ENCODE assay signal across 11 mouse cellular contexts in genomic region chr6:131316155-131317101, GRCm38 (mm10). TPM values are rescaled to one million over a fixed set of nuclear protein-coding genes. Genes with fewer than 3 reads are reported as not detected.
A peak's percentile ranks its signal among the peaks of the same experiment; 100 is the strongest.
DNase-seq lines count a peak whose midpoint lies in the region; ATAC-seq and TF ChIP-seq lines count a peak whose summit lies in the region.
"Had no signal": no experiment of that assay in that cellular context is flagged by ENCODE, and none has a peak within 500 bp of the region (broad histone marks: within the 10 kb centered on the region; RNA-seq: fewer than 3 reads in every experiment).

No protein-coding gene starts in this region.

- in situ Hi-C loops in ES-E14 (cut with MboI; ENCODE audit: low sequenced_read_pairs in 2 of 2, unreplicated experiment in 2 of 2), result no loop called here

- H3K9ac ChIP-seq in embryonic facial prominence, embryonic 14.5 days (ENCODE audit: low read depth, low read length), result no peak overlapping the region
- no peak overlapping the region for H3K9ac ChIP-seq in ES-E14 (ENCODE audit: insufficient read depth, low read depth, low read length, poor library complexity, severe bottlenecking)
- H3K9ac ChIP-seq in forebrain, postnatal 0 days, result no peak overlapping the region

- no peak overlapping the region for H3K4me3 ChIP-seq in embryonic facial prominence, embryonic 14.5 days (ENCODE audit: low read depth, low read length)
- no peak overlapping the region for H3K4me3 ChIP-seq in embryonic facial prominence, embryonic 10.5 days
- no peak overlapping the region for H3K4me3 ChIP-seq in ES-E14 (ENCODE audit: insufficient read depth in 1 of 2, low read depth in 1 of 2, low read length in 2 of 2, poor library complexity in 1 of 2, severe bottlenecking in 1 of 2)
- H3K4me3 ChIP-seq in forebrain, postnatal 0 days (ENCODE audit: low read depth, low read length), result no peak overlapping the region
- no peak overlapping the region for H3K4me3 ChIP-seq in thymus, adult 2 months (ENCODE audit: control insufficient read depth, insufficient read depth, low read length)

- no peak overlapping the region for H3K4me2 ChIP-seq in embryonic facial prominence, embryonic 14.5 days (ENCODE audit: low read depth, low read length)
- no peak overlapping the region for H3K4me2 ChIP-seq in forebrain, postnatal 0 days (ENCODE audit: low read depth)

- H3K4me1 ChIP-seq in embryonic facial prominence, embryonic 14.5 days (ENCODE audit: control insufficient read depth, insufficient read depth, low read length), result no peaks in the 10 kb centered on the region
- H3K4me1 ChIP-seq in embryonic facial prominence, embryonic 10.5 days, result no peaks in the 10 kb centered on the region
- H3K4me1 ChIP-seq in ES-E14 (ENCODE audit: control insufficient read depth in 2 of 2, insufficient read depth in 2 of 2, low read length in 2 of 2, poor library complexity in 1 of 2), result no peaks in the 10 kb centered on the region
- no peaks in the 10 kb centered on the region for H3K4me1 ChIP-seq in forebrain, postnatal 0 days (ENCODE audit: insufficient read depth)
- H3K4me1 ChIP-seq in thymus, adult 2 months (replicated peaks; ENCODE audit: control insufficient read depth, insufficient read depth, low read length), result no peaks in the 10 kb centered on the region

- no peak overlapping the region for H3K27ac ChIP-seq in embryonic facial prominence, embryonic 14.5 days (replicated peaks; ENCODE audit: low read depth, low read length)
- no peak overlapping the region for H3K27ac ChIP-seq in embryonic facial prominence, embryonic 10.5 days (replicated peaks)
- no peak overlapping the region for H3K27ac ChIP-seq in ES-E14 (ENCODE audit: insufficient read depth, low read depth, low read length, poor library complexity, severe bottlenecking)
- H3K27ac ChIP-seq in forebrain, postnatal 0 days (ENCODE audit: low read depth, low read length), result no peak overlapping the region
- no peak overlapping the region for H3K27ac ChIP-seq in thymus, adult 2 months (ENCODE audit: control insufficient read depth, insufficient read depth, low read length)

- no peaks in the 10 kb centered on the region for H3K36me3 ChIP-seq in embryonic facial prominence, embryonic 14.5 days (ENCODE audit: control insufficient read depth, insufficient read depth, low read length)
- H3K36me3 ChIP-seq in embryonic facial prominence, embryonic 10.5 days (replicated peaks), result no peaks in the 10 kb centered on the region
- H3K36me3 ChIP-seq in ES-E14 (ENCODE audit: control insufficient read depth, insufficient read depth, low read length, poor library complexity, severe bottlenecking), result no peaks in the 10 kb centered on the region
- H3K36me3 ChIP-seq in forebrain, postnatal 0 days (ENCODE audit: insufficient read depth), result no peaks in the 10 kb centered on the region
- H3K36me3 ChIP-seq in thymus, adult 2 months (ENCODE audit: control insufficient read depth, insufficient read depth, low read length), result no peaks in the 10 kb centered on the region

- TF ChIP-seq CTCF in forebrain, postnatal 0 days (IDR thresholded peaks at IDR 0.05; ENCODE audit: low read depth), result no peak
- no peak for TF ChIP-seq CTCF in thymus, adult 2 months (IDR thresholded peaks at IDR 0.05; ENCODE audit: borderline replicate concordance, control insufficient read depth, extremely low read depth, insufficient read depth, low read length, poor library complexity)

- 81% methylated on average over 7 of the region's 7 CpGs for WGBS in embryonic facial prominence, embryonic 14.5 days
- 86% methylated on average over 7 of the region's 7 CpGs for WGBS in embryonic facial prominence, embryonic 10.5 days
- WGBS in forebrain, postnatal 0 days, result 93% methylated on average over 7 of the region's 7 CpGs
- WGBS in thymus, adult 2 months, result 87% methylated on average over 7 of the region's 7 CpGs

- H3K9me3 ChIP-seq in embryonic facial prominence, embryonic 14.5 days (ENCODE audit: control insufficient read depth, low read length), result no peaks in the 10 kb centered on the region
- H3K9me3 ChIP-seq in embryonic facial prominence, embryonic 10.5 days, result no peaks in the 10 kb centered on the region
- no peaks in the 10 kb centered on the region for H3K9me3 ChIP-seq in ES-E14 (ENCODE audit: control insufficient read depth, insufficient read depth, low read depth, low read length)
- H3K9me3 ChIP-seq in forebrain, postnatal 0 days (ENCODE audit: low read length), result no peaks in the 10 kb centered on the region

- TF ChIP-seq POLR2A in thymus, adult 2 months (IDR thresholded peaks at IDR 0.05; ENCODE audit: control insufficient read depth, extremely low read depth, insufficient read depth, low read length, poor library complexity), result no peak

- no peaks in the 10 kb centered on the region for H3K27me3 ChIP-seq in embryonic facial prominence, embryonic 14.5 days (replicated peaks; ENCODE audit: control insufficient read depth, insufficient read depth, low read length)
- H3K27me3 ChIP-seq in embryonic facial prominence, embryonic 10.5 days (replicated peaks; ENCODE audit: low read depth, poor library complexity, severe bottlenecking), result no peaks in the 10 kb centered on the region
- H3K27me3 ChIP-seq in forebrain, postnatal 0 days (ENCODE audit: insufficient read depth, low read length), result no peaks in the 10 kb centered on the region
- H3K27me3 ChIP-seq in thymus, adult 2 months (ENCODE audit: control insufficient read depth, insufficient read depth, low read length), result no peaks in the 10 kb centered on the region

- DNase-seq in embryonic facial prominence, embryonic 14.5 days (ENCODE audit: low spot score), result peak; percentile 30
- no peak for DNase-seq in embryonic facial prominence, embryonic 10.5 days (ENCODE audit: low spot score)
- DNase-seq in ES-E14 (ENCODE audit: low read depth, low spot score), result no peak
- DNase-seq in liver, result peak; percentile 5
- DNase-seq in forebrain, postnatal 0 days, result no peak
- DNase-seq in neural tube, embryonic 10.5 days (ENCODE audit: extremely low spot score, low spot score), result no peak
- DNase-seq in thymus, adult 2 months, result no peak
- DNase-seq: cerebellum, postnatal 25 days; heart, postnatal 10 days had no signal

- ATAC-seq in embryonic facial prominence, embryonic 14.5 days (ENCODE audit: low read depth), result peak; percentile 50; the same call in 1 of the 2 replicates
- ATAC-seq in megakaryocyte progenitor cell, adult 5-6 weeks (replicated peaks; ENCODE audit: poor library complexity), result peak; percentile 52; the same call in 1 of the 2 replicates
- no peak for ATAC-seq in forebrain, postnatal 0 days
- ATAC-seq: inflammation-experienced regulatory T-cells, adult 6 months had no signal

TF ChIP-seq in ES-E14, 5 proteins besides CTCF, POLR2A, EP300 and RAD21:
- TF ChIP-seq ZC3H11A (IDR thresholded peaks at IDR 0.05; ENCODE audit: borderline replicate concordance, low read depth, low read length) (no peak), CHD2 (IDR thresholded peaks at IDR 0.05; ENCODE audit: low read depth, low read length) (no peak), ZNF384 (IDR thresholded peaks at IDR 0.05; ENCODE audit: low read depth, low read length) (0 out of 2 replicates have a peak, but pooled peaks have one; percentile 38), MAFK (IDR thresholded peaks at IDR 0.05; ENCODE audit: insufficient read depth, low read depth, low read length) (no peak), HCFC1 (IDR thresholded peaks at IDR 0.05; ENCODE audit: borderline replicate concordance, insufficient read depth, low read length) (no peak)

RNA-seq across cellular contexts. Expression of gene Magohb, which starts 23.4 kb away (rescaled TPM):
- 50.8 and 64.6 TPM in 2 replicates for polyA plus RNA-seq in embryonic facial prominence, embryonic 14.5 days (2014; fragmentation: Nextera tagmentation; extraction: Ambion mirVana)
- 54.8 and 57.9 TPM in 2 replicates for polyA plus RNA-seq in embryonic facial prominence, embryonic 10.5 days (2016; fragmentation: Nextera tagmentation; extraction: Ambion mirVana)
- total RNA-seq in ES-E14 (2012; rRNA removed), result 9.4 and 10.0 TPM in 2 replicates
- total RNA-seq in megakaryocyte progenitor cell, adult 5-6 weeks (2015), result 47.2 and 52.3 TPM in 2 replicates
- total RNA-seq in megakaryocyte progenitor cell, adult 5-6 weeks (2017), result 43.9 and 51.9 TPM in 2 replicates
- total RNA-seq in forebrain, postnatal 0 days (2014; rRNA removed), result 20.8 and 31.4 TPM in 2 replicates
- polyA plus RNA-seq in forebrain, postnatal 0 days (2015; fragmentation: Nextera tagmentation; extraction: Ambion mirVana), result 41.7 and 48.2 TPM in 2 replicates
- polyA plus RNA-seq in thymus, adult 2 months (2012; rRNA removed), result 1.6 and 2.1 TPM in 2 replicates

RNA-seq across cellular contexts. Expression of gene Styk1, which starts 37.0 kb away (rescaled TPM):
- 1.2 and 2.0 TPM in 2 replicates for polyA plus RNA-seq in embryonic facial prominence, embryonic 14.5 days (2014; fragmentation: Nextera tagmentation; extraction: Ambion mirVana)
- polyA plus RNA-seq in embryonic facial prominence, embryonic 10.5 days (2016; fragmentation: Nextera tagmentation; extraction: Ambion mirVana), result 0.56 and 0.67 TPM in 2 replicates
- total RNA-seq in ES-E14 (2012; rRNA removed), result 1.3 and 1.4 TPM in 2 replicates
- 0.24 and 0.32 TPM in 2 replicates for total RNA-seq in megakaryocyte progenitor cell, adult 5-6 weeks (2015)
- total RNA-seq in megakaryocyte progenitor cell, adult 5-6 weeks (2017), result 0.08 and 0.17 TPM in 2 replicates
- 7.1 and 10.5 TPM in 2 replicates for total RNA-seq in forebrain, postnatal 0 days (2014; rRNA removed)
- polyA plus RNA-seq in forebrain, postnatal 0 days (2015; fragmentation: Nextera tagmentation; extraction: Ambion mirVana), result 4.5 and 6.3 TPM in 2 replicates
- 0.86 and 1.0 TPM in 2 replicates for polyA plus RNA-seq in thymus, adult 2 months (2012; rRNA removed)
- polyA plus RNA-seq: inflammation-experienced regulatory T-cells, adult 6 months had no signal

Comparison
In these comparisons a context has a peak if more than half of its experiments do, and no peak if none do; other contexts are left out.
1. DNase-seq: peak in embryonic facial prominence, embryonic 14.5 days (single experiment) and liver (single experiment); none in embryonic facial prominence, embryonic 10.5 days (single experiment), ES-E14 (single experiment), forebrain, postnatal 0 days (single experiment), neural tube, embryonic 10.5 days (single experiment) and thymus, adult 2 months (single experiment).
2. RNA of gene Magohb, which starts 23.4 kb away (polyA plus RNA-seq): 50.8 to 64.6 TPM in embryonic facial prominence, embryonic 14.5 days, 54.8 to 57.9 TPM in embryonic facial prominence, embryonic 10.5 days and 41.7 to 48.2 TPM in forebrain, postnatal 0 days; 1.6 to 2.1 TPM in thymus, adult 2 months; every median in the first group is over 10 times any median in the second.